Mouse (Mus musculus) layer of hippocampus, adult 9-10 months (tissue): ENCODE results near the gene Dmac2.
"Not testable (repeated sequence)": the region's sequence is repeated elsewhere in the genome, so short reads cannot be mapped to it uniquely, and the experiment has no call there.

Experiments used
- DNase-seq: peaks from one replicate; pipeline ENCODE4 v3.0.0; 2022; ENCODE audit warnings: low spot score

Dmac2 gene

DNA sequence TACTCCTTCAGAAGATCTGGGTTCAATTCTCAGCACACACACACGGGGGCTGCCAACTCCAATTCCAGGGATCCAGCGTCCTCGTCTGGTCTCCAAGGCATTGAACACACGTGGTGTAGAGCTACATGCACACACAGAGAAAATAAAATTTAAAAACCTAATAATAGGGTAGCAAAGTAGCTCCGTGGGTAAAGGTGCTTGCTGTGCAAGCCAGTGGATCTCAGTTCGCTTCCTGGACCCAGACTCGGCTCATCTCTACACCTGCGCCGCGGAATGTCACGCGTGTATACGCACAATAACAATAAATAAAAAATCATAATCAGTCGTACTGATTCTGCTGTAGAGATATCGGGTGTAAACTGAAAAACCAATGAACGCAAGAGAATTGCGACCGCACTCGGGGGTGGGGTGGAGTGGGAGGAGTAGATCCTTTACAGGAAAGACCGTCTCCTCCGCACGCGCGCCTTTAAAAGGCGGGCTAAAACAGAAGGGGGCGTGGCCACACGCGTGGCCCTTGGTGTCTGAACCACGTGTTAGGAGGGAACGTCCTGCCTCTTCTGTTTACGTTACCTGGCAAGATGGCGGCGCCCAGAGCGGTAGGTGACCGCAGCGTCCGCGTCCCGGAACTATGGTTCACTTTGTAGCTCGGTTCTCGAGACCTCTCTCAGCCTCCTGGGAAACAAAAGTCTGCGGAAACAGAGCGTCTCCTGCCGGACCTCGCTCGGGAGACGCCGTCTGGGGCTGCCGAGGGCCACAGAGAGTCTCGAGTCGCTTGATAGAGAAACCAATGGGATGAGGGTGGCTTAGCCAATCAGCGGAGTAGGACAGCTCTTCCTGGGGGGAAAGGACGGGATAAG is at the start of gene Dmac2:
Gene Dmac2 (plus strand): TSS at position 550 of the 857 bp plus-strand sequence.
- peak; percentile 77 for DNase-seq

DNA sequence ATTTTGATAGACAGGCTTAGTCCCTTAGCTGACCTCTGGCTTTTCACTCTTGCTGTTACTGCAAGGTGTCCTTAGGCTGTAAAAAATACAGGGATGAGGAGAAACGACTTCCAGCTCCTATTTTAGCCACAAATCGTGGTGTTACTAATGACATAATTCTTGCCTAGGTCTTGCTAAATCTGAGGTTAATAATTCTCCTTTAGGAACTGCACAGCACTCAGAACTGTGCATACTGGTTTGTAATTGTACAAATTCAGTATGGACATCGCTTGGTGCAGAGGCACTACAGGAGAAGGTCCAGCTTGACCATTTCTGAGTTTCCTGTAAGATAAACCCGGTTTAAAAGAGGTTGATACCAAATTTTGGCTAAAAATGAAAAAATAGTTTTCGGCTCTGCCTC is 45.4 kb upstream of the Dmac2 start:
- not testable (repeated sequence) for DNase-seq

DNA sequence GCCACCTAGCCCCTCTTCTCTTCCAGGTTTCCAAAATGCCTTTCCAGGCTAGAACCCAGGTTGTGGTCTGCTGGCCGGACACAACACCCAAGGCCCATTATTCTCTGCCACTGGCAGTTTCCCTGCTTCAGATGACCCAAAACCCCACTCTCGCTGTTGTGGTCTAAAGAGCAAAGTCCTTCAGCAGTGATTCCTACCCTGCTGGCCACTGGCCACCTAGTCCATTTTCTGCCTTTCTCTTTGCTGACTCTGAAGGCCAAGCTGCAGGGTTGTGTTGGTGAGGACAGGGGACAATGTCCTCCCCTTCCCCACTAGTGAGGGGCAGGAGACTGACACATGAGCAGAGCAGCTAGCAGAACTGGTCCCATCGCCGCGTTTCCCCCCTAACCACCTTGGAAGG is 44.1 kb upstream of the Dmac2 start:
- DNase-seq: no peak

DNA sequence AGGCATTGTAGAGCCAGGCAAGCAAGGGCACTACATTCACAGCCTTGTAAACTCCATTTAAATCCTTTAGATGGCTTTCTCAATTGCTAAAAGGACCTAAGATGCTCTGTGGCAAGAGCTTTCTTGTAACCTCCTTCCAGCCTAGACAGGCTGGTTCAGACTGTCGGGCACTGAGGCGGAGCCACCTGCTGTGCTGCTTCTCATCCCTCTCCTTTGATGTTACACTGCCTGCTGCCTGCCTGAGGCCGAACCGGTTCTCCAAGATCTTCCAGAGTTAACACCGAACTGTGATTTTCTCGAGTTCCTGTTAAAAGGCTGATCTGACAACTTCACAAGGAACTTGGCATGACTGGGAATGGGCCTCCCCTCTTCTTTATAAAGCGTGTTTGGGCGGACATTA is 43.3 kb upstream of the Dmac2 start:
- no peak for DNase-seq

DNA sequence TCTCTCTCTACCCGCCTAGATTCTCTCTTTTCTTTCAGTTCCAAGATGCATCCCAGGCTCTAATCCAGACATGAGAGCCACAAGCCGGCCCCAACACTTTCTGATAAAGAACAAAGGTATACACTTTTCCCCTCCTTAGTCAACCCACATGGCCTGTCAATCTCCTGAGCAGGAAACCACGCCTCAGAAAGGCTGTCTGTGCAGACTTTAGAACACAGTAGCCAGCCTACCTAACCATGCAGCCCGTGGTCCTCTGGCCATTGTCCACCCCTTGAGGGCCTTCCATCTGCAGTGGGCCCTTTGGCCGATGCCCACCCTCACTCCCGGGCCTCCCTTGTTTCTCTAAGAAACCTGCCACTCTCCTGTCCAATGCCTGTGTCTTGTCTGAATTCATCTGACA is 42.9 kb upstream of the Dmac2 start:
- not testable (repeated sequence) for DNase-seq

DNA sequence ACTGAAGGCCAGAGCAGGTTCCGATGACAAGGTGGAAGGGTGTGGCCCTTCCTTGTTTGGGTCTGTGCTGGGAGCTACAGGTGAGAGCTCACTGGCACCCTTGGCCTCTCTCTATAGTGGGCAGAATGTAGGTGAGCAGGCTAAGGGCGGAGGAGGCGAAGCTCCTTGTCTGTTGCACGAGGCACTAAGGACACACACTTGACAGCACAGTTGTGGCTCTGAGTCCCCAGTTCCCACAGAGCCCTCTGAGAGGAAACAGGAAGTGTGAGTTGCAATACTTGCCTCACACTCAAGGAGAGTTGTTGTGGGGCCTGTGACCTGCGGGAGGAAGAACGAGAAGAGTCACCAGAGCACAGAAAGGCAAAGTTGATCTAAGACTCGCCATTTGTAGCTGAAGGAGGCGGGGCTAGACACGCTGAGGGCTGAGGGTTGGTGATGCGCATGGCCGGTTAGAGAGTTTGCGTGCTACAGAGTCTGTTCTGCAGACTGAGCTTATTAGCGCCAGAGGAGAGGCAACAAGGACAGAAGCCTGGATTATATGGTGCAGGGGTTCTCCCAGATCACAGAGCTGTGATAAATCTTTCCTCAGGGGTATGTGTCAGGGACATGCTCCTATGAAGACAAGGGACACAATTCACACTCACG is 42.3 kb upstream of the Dmac2 start:
- not testable (repeated sequence) for DNase-seq

DNA sequence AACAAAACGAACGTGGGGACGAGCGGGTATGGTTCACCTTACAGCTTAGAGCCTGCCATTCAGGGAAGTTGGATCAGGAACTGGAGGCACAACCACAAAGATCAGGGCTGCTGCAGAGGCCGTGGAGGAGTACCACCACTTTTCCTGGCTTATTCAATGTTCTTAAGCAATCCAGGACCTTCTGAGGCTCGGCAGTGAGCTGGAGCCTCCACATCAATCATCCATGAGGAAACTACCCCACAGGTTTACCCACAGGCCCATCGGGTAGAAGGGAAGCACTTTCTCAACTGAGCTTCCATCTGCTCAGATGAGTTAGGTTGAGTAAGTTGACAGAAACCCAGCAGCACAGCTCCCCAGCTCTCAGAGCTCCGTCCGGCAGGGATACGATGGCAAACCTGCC is 39.8 kb upstream of the Dmac2 start:
- no peak for DNase-seq

DNA sequence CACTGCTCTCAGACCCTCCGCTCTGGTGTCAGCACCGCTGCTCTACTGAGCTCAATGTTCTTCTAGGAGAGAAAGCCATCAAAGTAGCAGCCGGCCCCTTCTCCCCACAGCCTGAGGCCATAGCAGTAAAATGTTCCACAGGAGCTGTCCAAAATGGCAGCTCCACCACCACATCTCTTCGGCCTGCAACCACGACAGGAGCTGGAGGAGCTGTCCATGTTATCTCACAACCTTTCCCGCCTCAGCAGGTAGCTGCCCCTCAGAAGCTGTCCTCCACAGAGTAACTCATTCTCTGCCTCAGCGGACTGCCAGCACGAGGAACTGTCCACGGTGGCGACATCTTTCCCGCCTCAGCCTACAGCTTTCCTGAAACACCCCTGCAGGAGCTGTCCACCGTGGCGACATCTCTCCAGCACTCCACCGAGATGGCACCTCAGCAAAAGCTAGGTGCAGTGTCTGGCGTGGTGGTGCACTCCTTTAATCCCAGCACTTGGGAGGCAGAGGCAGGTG is 36.9 kb upstream of the Dmac2 start:
- DNase-seq: no peak

DNA sequence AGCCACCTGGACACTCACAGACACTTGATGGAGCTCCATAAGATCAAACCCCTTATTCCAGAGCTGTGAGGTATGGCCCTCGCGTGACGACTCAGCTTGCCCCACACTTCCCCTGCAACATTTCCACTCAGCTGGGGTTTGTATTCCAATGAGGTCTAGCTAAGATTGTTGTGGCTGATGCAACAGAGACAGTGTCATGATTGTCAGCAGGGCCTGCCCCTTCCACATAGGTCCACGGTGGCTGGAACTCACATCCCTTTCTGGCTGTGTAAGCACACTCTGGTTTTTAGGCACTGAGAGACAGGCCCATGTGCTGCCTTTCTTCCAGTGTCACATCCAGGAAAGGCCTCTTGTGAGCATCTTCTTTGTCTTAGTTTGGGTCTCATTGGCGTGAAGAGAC is 34.6 kb upstream of the Dmac2 start:
- DNase-seq: no peak

DNA sequence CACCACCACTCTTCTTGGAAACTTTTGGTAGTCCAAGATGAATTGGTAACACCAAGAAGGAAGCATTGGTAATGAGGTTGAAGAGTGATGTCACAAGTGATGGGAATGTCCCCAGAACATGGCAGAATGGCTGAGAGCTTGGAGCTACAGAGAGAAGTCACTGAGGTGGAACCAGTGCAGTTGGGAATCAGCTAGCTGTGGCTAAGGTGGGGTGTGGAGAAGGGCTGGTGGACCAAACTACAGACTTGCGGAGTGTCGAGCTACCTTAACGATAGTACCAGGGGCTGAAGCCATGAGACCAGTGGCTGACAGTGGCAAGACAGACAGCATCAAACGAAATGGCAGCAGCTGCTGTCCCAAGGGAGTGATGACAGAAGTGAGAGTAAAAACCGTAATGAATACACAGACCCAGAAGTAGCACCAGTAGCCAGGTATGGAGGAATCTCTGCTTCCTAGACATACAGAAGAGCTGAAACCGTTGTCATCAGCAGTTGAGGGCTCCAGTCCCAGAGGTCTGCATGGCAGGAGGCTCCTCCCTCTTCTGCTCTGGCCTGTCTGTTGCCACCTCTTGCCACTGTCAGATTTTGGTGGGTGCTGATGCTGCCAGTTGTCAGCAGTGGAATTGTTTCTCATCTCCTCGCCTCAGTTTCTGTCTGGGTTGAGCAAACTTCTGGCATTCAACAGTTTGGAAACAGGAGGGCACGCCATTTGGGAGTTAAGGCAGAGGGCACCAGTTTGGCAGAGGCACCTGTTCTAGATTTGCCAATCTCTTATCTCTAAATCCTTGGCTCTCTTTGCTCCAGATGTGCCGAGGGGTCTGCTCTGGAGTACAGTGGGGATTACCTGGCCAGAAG is 33.6 kb upstream of the Dmac2 start:
- DNase-seq: no peak

DNA sequence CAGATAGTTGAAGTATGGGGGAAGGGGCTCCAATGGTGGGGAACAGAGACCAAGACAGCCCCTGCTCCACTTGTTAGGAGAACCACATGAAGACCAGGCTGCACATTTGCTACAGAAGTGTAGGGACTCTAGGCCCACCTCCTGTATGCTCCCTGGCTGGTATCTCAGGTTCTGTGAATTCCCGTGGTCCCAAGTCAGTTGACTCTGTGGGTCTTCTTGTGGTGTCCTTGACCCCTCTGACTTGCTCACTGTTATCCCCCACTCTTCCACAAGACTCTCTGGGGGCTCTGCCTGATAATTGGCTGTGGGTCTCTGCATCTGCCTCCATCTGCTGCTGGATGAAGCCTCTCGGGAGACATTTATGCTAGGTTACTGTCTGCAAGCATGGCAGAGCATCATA is 28.0 kb upstream of the Dmac2 start:
- DNase-seq: no peak

DNA sequence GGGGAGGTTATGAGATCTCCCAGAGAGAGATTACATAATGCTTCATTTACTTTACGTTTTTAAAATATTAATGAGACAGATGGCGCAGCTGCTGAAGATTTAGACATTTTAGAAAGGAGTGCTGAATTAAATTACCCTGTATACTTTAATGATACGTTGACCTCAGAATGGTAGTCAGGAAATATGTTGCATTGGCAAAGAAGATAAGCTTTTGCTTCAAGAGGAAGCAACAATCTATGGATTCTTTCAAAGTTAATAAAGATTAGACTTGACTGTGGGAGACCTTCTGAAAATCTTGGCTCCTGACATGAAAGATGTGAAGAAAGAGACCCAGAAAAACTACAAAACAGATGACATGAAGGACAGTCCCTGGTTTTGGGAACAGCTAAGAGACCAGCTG is 25.4 kb upstream of the Dmac2 start:
- no peak for DNase-seq

DNA sequence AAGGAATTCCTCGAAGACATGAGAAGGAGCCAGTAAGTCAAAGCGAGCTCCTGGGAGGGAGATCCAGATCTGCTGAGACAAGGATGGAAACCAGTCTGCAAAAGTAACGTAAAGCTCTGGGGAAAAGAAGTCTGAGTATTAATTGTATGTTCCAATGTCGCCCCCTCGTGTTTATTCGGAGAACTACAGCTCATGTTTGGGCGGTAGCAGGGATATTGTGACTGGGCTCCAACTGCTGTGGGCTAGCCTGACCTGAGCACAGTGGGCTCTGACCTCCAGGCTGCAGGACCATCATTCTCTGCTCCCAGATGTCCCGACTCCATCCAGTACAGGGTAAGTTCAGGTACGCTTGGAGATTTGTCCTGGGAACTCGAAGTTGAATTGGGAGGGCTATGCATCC is 19.6 kb upstream of the Dmac2 start:
- peak; percentile 80 for DNase-seq

DNA sequence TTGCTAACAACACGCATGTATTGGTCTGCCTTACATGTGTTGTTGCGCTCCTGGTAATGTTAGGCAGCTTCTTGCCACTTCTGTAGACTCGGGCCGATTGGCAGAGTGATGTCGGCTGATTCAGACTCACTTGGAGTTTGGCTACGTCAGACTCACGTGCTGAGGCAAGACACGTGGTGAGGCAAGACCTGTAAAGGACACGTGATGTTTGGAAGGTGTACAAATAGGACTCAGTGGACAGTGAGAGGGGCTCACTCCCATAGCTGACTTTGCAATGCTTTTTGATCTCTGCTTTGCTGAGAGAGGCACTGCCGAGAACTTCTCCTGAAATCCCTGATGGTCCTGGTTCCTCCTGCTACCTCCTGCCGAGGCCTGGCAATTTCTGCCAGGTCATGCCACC is 18.5 kb upstream of the Dmac2 start:
- DNase-seq: no peak

DNA sequence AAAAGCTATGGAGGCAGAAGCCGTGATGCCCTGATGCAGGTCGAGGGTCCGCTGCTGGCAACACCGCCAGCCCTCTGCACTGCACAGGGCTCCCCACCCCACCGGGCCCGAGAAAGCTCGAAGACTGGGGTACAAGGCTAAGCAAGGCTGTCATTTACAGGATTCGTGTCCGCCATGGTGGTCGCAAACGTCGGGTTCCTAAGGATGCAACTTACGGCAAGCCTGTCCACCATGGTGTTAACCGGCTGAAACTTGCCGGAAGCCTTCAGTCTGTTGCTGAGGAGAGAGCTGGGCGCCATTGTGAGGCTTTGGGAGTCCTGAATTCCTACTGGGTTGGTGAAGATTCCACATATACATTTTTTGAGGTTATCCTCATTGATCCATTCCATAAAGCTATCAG is 17.9 kb upstream of the Dmac2 start:
- DNase-seq: no peak

DNA sequence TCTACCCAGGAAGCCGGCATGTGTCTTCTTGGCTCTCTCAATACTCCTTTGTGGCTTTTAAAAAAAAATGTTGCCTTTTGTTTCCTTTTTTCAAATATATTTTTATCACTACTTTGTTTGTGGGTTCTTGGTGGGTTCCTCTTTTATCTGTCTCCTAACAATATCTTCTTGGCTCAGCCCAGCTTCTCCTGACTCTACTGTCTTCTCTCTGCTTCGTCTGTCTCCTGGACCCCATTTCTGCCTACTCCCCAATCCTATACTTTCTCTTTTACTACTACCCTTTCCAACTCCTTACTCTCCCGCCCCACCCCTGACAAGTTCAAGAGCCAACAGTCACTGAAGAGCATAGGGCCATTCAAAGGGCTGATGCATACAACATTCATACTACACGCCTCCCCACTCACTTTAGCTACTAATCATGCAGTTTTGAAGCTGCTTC is 12.6 kb upstream of the Dmac2 start:
- DNase-seq: no peak

DNA sequence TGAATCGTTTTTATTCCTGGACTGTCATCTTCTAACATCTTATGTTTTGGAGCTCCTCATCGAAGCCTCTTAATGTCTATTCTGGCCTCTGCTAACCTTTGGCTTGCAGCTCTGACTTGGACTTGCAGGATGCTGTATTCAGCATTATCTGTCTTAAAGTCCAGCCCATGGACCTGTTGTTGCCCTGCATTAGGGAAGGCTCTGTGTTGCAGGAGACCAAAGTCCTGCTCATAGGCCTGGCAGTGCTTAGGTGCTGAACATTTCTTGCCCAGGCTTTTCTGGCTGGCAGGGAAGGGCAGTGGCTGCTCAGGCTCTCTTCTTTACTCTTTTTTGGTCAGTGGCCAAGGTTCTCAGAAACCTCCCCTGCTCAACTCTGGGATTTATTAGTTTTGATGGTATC is 12.0 kb upstream of the Dmac2 start:
- no peak for DNase-seq

DNA sequence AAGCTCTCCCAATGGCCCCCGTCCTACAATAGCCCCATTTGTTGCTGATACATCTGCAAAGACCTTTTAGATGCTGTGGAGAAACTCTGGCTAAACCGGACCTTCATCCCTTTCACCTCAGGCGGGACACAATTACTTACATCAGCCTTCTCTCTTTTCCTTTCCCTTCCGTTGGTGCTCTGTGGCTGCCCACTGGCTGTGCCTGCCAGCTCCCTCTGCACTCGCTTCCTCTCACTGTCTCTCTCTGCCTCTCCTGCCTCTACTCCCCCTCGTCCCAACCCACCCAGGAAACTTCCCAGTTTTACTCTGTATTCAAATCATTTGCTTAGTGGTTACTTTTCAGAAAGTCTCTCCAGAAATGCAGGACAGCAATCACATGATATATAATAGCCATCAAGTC is 9.2 kb upstream of the Dmac2 start:
- DNase-seq: no peak

DNA sequence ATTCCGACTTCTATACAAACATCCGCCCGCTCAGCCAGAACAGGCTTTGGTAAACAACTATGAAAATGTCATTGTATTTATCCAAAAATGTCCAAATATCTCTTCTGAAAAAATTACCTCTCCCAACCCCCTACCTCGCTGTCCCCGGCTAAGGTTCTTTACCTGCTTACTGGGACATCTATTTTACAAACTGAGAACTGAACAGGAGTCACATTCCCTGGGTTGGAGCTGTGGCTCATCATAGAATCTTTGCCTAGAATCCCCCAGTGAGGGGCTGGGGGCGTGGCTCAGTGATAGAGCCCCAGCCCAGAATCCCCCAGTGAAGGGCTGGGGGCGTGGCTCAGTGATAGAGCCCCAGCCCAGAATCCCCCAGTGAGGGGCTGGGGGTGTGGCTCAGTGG is 7.7 kb upstream of the Dmac2 start:
- no peak for DNase-seq

DNA sequence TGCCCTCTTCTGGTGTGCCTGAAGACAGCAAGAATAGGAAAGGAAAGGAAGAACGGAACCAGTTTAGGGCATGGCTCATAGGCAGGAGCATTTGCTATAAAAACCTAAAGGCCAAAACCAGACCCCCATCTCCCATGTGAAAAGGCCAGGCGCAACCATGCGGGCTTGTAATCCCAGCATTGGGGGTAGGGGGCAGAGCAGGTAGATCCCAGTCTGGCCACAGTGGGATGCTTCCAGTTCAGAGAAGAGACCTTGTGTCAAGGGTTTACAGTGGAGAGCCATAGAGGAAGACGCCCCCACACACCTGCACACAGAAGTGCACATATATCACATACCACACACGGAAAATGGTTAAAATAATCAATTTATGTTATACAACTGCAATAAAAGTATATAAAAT is 5.1 kb upstream of the Dmac2 start:
- no peak for DNase-seq

DNA sequence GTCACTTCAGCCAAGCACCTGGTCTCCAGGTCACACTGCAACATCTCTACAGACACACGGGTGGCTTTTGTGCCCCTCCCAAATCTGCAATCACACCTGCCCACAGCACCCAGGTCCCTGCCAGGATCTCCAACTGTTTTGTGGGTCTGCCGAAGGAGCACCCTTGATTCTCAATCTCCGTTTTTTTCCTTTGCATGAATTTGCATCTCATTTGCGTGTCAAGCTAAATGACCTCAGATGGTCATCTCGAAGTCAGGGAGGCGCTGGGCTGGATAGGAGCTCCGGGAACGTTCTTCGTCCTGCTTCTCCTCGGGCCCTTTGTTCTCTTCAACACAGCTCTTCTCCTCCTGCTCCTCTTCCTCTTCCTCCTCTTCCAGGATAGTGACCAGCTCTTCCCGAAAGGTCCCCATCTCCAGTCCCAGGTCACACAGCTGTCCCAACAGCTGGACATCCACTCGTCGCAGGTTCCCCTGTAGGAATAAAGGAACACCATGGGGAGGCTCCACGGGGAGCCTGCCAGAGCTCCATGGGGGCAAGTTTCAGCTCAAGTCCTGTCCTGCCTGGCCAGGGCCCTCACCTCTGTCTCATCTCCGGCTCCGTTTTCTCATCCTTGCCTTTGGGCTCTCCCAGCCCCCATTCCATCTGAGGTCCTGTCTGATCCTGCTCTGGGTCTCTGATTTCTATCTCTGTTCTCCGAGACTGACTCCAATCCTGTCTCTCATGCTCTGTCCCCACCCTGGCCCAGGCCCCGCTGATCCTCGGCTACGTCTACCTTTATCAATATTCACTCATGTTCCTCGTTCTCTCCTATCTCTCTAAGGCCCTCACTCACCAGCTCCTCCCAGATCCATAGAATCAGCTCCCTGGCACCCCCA is 4.1 kb upstream of the Dmac2 start:
- DNase-seq: no peak

DNA sequence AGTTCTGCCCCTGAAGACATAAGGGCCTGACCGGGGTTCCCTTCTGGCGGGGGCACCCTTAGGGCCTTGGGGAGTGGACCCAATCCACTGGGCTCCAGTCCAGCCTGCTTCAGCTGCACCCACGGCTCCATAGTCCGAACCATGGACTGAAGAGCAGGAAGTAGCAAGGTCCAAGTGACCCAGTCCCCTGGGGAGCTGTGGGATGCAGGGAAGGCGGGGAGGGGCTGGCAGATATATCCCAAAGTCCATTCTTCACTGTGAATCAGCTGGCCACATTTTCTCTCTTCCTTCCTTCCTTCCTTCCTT is 3.6 kb upstream of the Dmac2 start, which contains the start of gene Erich4:
Gene Erich4 (minus strand): TSS at position 187 of the 306 bp plus-strand sequence.
- DNase-seq: no peak
